Mouse (Mus musculus): ENCODE measurements around the gene Dtnbp1.

DNA sequence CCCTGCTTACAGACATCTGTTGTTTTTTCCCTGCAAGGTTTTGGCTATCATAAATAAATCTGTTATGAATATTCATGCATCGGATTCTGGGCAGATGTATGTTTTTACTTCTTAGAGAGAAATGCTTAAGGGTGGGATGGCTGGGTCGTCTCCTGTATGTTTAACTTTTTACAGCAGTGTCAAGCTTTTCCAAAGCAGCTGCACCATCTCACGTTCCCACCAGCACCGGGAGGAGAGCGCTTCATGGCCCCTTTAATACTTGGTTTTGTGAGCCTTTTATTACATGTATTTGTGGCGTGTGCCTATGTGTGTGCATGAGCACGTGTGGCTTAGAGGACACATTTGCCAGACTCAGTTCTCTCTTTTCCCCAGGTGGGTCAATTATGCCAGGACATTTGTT lies 38.8 kb upstream of the Dtnbp1 start:
- TF ChIP-seq CTCF (IDR thresholded peaks at IDR 0.05; ENCODE audit: insufficient read depth, low read length) = no peak
- TF ChIP-seq POLR2A (IDR thresholded peaks at IDR 0.05; ENCODE audit: borderline replicate concordance, extremely low read depth, low read depth, low read length) = no peak

Measured in lung, adult 2 months (tissue).